Mouse (Mus musculus) kidney, adult 2 months (tissue): ENCODE data around the gene Nfe2l2. TPM values are rescaled to one million over a fixed set of nuclear protein-coding genes. Genes with fewer than 3 reads are reported as not detected.

ENCODE experiments used
- DNase-seq: peaks from one replicate; pipeline ENCODE4 v3.0.0; 2021
- H3K27ac ChIP-seq: fragments of 200-500 bp; 2 replicates; pipeline ENCODE4 v1.5.1; 2012; ENCODE audit warnings: low read depth, low read length, control low read depth, inconsistent platforms; ENCODE audit not compliant: insufficient read depth
- H3K27me3 ChIP-seq: fragments of 200-500 bp; replicated peaks from 2 replicates; pipeline ENCODE4 v1.6.1; 2012; ENCODE audit warnings: mild to moderate bottlenecking, moderate library complexity, low read length, inconsistent platforms; ENCODE audit not compliant: control insufficient read depth, insufficient read depth
- H3K36me3 ChIP-seq: fragments of 200-500 bp; 2 replicates; pipeline ENCODE4 v1.6.1; 2012; ENCODE audit warnings: mild to moderate bottlenecking, moderate library complexity, low read length, inconsistent platforms; ENCODE audit not compliant: control insufficient read depth, insufficient read depth
- H3K4me1 ChIP-seq: fragments of 200-500 bp; 2 replicates; pipeline ENCODE4 v1.6.1; 2011; ENCODE audit warnings: low read length; ENCODE audit not compliant: control insufficient read depth, insufficient read depth
- H3K4me3 ChIP-seq: fragments of 200-500 bp; 2 replicates; pipeline ENCODE4 v1.5.1; 2011; ENCODE audit warnings: mild to moderate bottlenecking, low read depth, low read length, control low read depth; ENCODE audit not compliant: insufficient read depth
- CTCF ChIP-seq: fragments of 200-500 bp; conservative IDR thresholded peaks from 2 replicates; pipeline ENCODE4 v1.5.1; 2011; ENCODE audit warnings: low read depth, mild to moderate bottlenecking, control low read depth, low read length, moderate library complexity, mixed read lengths; ENCODE audit not compliant: insufficient read depth, insufficient read length
- POLR2A ChIP-seq: fragments of 200-500 bp; IDR thresholded peaks from one replicate; pipeline ENCODE4 v1.6.1; 2011; ENCODE audit warnings: low read depth, low read length, control low read depth
- WGBS: fragments of 180-500 bp; shearing (Covaris S2); methylation state at CpG from one replicate; pipeline ENCODE4 v1.1.7; 2018; 5-methylcytosine and 5-hydroxymethylcytosine counted together
- polyA plus RNA-seq: library from polyadenylated mRNA; depleted of rRNA; stranded (reverse); fragments of >200 nt; gene quantifications from 2 replicates; pipeline ENCODE4 v1.2.3, GENCODE M21; 2012

Nfe2l2 gene
- polyA plus RNA-seq, 1 experiment = 58.0 TPM

GRCm38 (mm10) chr2:75737006-75737503 lies 32.6 kb upstream of the Nfe2l2 start:
- Histone ChIP-seq H3K4me1 (no peaks in the 10 kb centered on the region; the same call in 1 of the 2 replicates), H3K27me3 (no peaks in the 10 kb centered on the region), H3K4me3 (no peak overlapping the region), H3K27ac (no peak overlapping the region), H3K36me3 (no peaks in the 10 kb centered on the region)
- WGBS = 19% methylated on average over 2 of the region's 2 CpGs
- no peak for DNase-seq
- TF ChIP-seq POLR2A (no peak), CTCF (no peak)

- no peaks in the 10 kb centered on the region for H3K36me3 ChIP-seq
- TF ChIP-seq CTCF = no peak
- TF ChIP-seq POLR2A = no peak
- 84% methylated on average over 5 of the region's 5 CpGs for WGBS
- H3K27me3 ChIP-seq = no peaks in the 10 kb centered on the region
- DNase-seq = no peak
- H3K27ac ChIP-seq = no peak overlapping the region
- no peaks in the 10 kb centered on the region; the same call in 1 of the 2 replicates for H3K4me1 ChIP-seq
- H3K4me3 ChIP-seq = no peak overlapping the region
These were observed 29.9 kb upstream of the Nfe2l2 start for GRCm38 (mm10) chr2:75734196-75734865.

GRCm38 (mm10) chr2:75733177-75733576 lies 28.7 kb upstream of the Nfe2l2 start:
- Histone ChIP-seq H3K27me3 (no peaks in the 10 kb centered on the region), H3K4me1 (no peaks in the 10 kb centered on the region; the same call in 1 of the 2 replicates), H3K36me3 (no peaks in the 10 kb centered on the region), H3K4me3 (no peak overlapping the region), H3K27ac (no peak overlapping the region)
- no peak for TF ChIP-seq CTCF
- TF ChIP-seq POLR2A = no peak
- 90% methylated on average over 7 of the region's 7 CpGs for WGBS
- peak; percentile 15 for DNase-seq

GRCm38 (mm10) chr2:75731929-75732328 lies 27.5 kb upstream of the Nfe2l2 start:
- no peak overlapping the region for H3K4me3 ChIP-seq
- H3K27ac ChIP-seq = no peak overlapping the region
- H3K36me3 ChIP-seq = no peaks in the 10 kb centered on the region
- H3K27me3 ChIP-seq = no peaks in the 10 kb centered on the region
- H3K4me1 ChIP-seq = no peaks in the 10 kb centered on the region
- TF ChIP-seq POLR2A = no peak
- no peak for TF ChIP-seq CTCF
- no peak for DNase-seq
- 87% methylated on average over 2 of the region's 2 CpGs for WGBS

GRCm38 (mm10) chr2:75731233-75731651 lies 26.8 kb upstream of the Nfe2l2 start:
- WGBS = 79% methylated on average over 5 of the region's 5 CpGs
- Histone ChIP-seq H3K4me3 (no peak overlapping the region), H3K27me3 (no peaks in the 10 kb centered on the region), H3K4me1 (no peaks in the 10 kb centered on the region), H3K36me3 (no peaks in the 10 kb centered on the region), H3K27ac (no peak overlapping the region)
- TF ChIP-seq CTCF (no peak), POLR2A (no peak)
- no peak for DNase-seq

- H3K4me1 ChIP-seq = no peaks in the 10 kb centered on the region; the same call in 1 of the 2 replicates
- DNase-seq = no peak
- TF ChIP-seq POLR2A (no peak), CTCF (no peak)
- H3K36me3 ChIP-seq = no peaks in the 10 kb centered on the region
- 88% methylated on average over 10 of the region's 10 CpGs for WGBS
- H3K27ac ChIP-seq = no peak overlapping the region
- H3K27me3 ChIP-seq = no peaks in the 10 kb centered on the region
- H3K4me3 ChIP-seq = no peak overlapping the region
These were observed 25.6 kb upstream of the Nfe2l2 start for GRCm38 (mm10) chr2:75730052-75730451.

GRCm38 (mm10) chr2:75724863-75725445 lies 20.5 kb upstream of the Nfe2l2 start:
- peak; percentile 73 for DNase-seq
- H3K27ac ChIP-seq = no peak overlapping the region
- 28% methylated on average over 5 of the region's 5 CpGs for WGBS

More at GRCm38 (mm10) chr2:75724863-75725445, 20.5 kb upstream of the Nfe2l2 start:
- TF ChIP-seq CTCF (no peak), POLR2A (no peak)
- Histone ChIP-seq H3K27me3 (no peaks in the 10 kb centered on the region), H3K4me1 (no peaks in the 10 kb centered on the region; the same call in 1 of the 2 replicates), H3K4me3 (no peak overlapping the region), H3K36me3 (no peaks in the 10 kb centered on the region)
